Mouse (Mus musculus) heart, adult 8-10 months (tissue): ENCODE data around the gene B130006D01Rik. TPM values are rescaled to one million over a fixed set of nuclear protein-coding genes. Genes with fewer than 3 reads are reported as not detected.

Source experiments
- DNase-seq: peaks from one replicate; pipeline ENCODE4 v3.0.0; 2022; ENCODE audit warnings: low spot score
- total RNA-seq, 4 experiments: library from RNA; stranded (reverse); gene quantifications; 2 replicates each; pipeline ENCODE4 v1.2.4; 2022

B130006D01Rik gene
- under 1 TPM; 0.32 to 0.57 (median 0.42) TPM for total RNA-seq

DNA sequence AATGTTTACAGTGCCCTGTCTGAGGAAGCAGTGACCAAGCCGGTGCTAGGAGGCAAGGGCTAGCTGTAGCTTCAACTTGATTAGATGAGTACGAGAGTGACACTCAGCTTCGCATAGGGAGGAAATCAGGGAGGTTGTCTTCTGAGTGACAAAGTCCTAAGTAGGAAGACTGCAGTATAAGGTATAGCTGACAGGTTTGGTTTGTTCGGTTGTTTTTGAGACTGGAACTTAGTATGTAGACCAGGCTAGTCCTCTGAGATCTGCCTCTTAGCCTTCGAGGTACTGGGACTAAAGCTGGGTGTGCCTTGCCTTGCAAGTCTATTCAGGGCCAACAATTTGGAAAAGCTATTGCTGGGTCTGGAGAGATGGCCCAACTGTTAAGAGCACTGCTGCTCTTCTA is at the start of gene B130006D01Rik:
TSS of gene B130006D01Rik (plus strand) at position 301 of the 400 bp plus-strand sequence.
- DNase-seq = no peak

DNA sequence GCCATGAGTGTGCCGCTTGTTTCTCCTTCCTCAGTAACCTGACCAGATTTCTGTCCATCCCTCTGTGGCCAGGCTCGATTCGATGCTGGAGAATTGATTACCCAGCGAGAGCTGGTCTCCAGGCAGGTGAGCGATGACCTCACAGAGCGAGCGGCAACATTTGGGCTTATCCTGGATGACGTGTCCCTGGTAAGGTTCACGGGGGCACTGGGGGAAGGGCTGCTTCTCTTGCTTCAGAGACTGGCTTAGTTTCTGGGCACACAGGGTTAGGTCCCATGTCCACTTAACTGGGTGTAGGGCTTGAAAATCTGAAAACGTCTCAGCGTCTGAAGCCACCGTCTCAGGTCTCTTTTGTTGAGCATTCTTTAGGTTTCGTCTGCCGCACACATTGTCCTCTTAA is 47.9 kb upstream of the B130006D01Rik start:
- DNase-seq = no peak

DNA sequence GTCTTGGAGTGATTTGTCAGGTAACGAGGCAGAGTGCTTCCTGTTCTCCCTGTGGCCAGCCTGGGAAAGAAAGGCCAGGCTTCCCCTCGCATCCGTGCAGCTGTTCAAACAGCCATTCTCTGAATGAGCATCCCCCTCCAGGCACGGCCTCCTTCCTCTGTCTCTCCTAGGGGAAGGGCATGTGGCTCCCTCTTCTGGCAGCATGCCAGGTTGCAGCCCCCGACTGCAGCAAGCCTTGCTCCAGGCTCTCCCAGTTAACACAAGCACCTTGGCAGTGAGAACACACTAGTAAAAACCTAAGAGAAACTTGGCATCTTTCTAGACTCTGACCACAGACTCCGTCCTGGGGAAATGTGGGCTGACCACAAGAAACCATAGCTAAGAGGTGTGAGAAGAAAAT is 47.1 kb upstream of the B130006D01Rik start:
- DNase-seq = no peak

DNA sequence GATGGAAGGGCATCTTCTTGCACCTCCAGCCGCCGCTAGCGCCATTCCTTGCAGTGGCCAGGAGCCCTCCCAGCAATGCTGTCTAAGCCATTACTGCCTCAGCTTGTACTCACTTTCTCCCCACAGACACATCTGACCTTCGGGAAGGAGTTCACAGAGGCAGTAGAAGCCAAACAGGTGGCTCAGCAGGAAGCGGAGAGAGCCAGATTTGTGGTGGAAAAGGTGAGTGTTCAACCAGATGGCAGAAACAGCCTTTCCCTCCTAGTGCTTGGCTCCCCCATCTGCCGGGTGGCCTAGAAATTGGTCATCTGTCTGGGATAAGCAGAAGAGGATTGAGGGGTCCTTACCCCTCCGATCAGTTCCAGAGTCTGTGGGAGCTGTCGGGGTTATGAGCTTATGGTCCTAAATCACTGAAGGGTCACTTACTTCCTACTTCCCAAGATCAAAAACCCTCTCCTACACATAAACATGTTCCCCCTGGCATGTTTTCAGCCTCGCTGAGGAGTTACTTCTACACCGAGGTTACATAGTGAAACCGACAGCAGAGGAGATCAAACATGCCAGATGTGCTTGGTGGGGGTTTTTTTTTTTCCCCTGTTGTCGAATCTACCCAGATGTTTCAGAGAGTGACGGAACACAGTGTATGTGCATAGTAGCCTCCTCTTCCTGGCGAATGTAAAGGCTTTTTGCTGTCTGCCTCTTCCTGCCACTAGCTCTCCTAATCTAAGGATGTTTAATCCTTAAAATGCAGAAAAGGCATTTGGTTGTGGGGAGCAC is 45.3 kb upstream of the B130006D01Rik start:
- no peak for DNase-seq

DNA sequence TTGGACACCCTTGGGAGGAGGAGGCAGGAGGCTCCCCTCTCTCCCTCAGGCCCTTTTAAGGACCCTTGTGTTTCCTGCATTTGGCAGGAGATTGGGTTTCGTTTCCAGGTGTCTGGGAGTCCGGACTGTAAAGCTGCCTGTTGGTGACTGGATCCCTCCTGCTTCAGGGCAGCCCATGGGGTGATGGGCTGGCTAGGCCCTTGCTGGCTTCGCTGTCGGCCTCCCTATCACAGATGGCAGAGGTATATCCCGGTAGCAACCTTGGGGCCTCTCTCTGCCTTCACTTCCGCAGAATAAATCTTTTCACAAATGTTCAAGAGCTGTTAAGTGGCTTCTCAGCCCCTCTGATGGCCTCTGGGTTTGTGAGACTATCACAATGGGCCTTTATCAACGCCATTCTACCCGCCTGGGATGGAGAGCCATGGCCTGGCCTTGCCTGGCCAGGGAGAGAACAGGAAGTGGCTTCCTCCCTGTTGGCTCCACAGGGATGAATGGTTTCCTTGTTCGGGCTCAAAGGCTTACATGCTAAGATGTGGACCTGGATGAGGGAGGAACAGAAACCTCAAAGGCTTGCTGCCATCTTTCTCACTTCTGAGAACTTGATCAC is 41.3 kb upstream of the B130006D01Rik start:
- no peak for DNase-seq

DNA sequence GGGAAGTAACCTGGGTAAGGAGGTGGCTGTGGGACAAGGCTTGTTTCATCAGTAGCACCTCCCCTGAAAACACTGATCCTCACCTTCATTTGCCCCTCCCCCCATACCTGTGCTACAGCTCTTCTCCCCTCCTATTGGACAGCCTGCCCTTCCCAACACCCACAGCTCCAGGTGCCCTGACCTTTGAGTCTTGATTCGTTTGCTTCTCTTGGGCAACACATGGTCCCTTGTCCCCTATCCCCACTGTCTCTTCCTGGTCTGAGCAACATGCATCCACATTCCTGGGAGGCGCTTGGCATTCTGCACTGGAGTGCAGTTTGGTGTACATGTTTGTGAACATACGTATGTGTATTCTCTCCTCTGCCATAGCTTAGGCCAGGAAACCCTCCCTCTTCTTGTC is 40.4 kb upstream of the B130006D01Rik start:
- DNase-seq = no peak

GRCm38 (mm10) chr11:95686031-95686430 is 37.4 kb upstream of the B130006D01Rik start:
- peak; percentile 79 for DNase-seq

DNA sequence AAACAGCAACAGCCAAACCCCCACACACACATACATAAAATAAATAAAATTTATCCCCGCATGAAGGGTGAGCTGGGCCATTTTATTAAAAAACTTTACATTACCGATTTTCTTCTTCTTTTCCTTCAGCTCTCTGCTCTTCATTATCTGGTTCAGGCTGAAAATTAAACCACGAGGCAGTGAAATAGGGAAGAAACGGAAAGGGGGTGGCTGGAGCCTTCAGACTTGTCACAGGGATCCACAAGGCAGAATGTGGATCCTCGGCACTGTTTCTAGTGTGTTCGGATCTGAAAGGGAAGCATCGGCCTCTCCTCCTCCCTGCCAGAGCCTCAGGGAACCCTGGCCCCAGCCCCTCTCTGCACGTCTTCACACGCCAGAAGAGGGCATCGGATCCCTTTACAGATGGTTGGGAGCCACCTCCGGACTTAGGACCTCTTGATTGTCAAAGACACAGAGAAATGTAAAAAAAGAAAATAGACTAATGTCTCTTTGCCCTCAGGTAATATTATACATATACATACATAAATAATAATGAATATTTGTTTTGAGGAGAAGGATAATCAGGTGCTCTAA is 36.2 kb upstream of the B130006D01Rik start:
- DNase-seq = no peak

GRCm38 (mm10) chr11:95688515-95688914 is 34.9 kb upstream of the B130006D01Rik start:
- DNase-seq = peak; percentile 73

GRCm38 (mm10) chr11:95688981-95689380 is 34.4 kb upstream of the B130006D01Rik start:
- DNase-seq = peak; percentile 19

DNA sequence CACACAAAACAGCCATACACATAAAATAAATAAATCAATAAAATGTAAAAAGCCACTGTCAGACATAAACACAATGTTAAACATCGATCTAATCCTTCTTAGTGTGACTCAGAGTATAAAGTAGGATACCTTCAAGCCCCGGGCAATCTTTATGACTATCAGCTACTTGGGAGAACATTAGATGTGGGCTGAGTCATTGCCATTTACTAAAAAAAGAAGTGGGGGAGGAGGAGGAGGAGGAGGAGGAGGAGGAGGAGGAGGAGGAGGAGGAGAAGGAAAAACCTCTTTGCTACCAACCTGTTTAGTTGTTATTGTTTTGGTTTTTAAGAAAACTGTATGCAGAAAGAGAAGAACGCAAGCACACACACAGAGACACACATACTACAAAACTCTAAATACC is 33.8 kb upstream of the B130006D01Rik start:
- DNase-seq = no peak

DNA sequence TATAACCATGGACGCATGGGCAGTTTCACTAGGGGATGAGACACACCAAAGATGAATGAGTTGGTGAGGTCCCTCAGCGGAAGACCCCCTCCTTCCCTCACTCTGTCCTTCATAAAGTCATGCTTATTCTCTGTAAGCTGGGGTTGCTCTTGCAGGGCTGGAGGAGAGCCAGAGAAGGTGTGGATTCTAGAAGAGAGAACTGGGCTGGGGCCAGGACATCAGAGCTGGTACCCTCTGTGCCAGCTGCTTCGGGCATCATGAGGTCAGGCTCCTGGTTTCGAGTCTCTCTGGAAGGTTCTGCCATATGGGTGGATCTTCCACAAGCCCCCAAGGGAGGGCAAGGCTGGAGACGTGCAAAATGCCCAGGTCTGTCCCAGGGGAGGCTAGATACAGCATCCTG is 24.8 kb upstream of the B130006D01Rik start:
- DNase-seq = no peak

DNA sequence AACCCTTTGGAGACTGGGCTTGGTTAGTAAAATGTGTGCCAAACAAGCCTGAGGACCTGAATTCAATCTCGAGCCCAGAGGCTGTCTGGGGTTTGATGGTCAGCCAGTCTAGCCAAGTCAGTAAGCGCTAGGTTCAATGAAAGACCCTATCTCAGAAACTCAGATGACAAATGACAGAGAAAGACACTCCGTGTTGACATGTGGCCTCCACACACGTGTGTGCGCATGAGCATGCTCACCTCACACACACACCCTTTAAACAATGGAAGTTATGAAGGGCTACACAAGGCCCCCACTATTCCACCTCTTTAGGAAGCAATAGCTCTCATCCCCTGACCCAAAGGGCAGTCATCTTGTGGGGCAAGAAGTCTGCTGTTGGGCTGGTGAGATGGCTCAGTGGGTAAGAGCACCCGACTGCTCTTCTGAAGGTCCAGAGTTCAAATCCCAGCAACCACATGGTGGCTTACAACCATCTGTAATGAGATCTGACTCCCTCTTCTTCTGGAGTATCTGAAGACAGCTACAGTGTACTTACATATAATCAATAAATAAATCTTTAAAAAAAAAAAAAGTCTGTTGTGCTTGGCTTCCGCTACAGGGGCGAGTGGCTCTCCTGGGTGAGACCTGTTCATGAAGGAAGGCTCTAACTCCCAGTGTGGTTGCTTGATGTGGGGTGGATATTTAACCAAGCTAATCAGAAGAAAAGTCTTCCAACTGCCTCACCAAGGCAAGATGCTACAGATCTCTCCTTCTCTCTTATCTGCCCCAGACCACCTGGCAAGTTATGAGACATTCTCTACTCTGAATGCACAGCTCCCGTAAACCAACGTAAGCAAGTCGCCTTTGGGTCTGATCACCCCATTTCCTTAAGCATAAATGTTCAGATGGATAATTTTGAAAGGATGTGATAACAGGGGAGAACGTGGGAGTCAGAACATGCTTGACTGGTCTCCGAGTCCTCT is 22.3 kb upstream of the B130006D01Rik start:
- DNase-seq = no peak

DNA sequence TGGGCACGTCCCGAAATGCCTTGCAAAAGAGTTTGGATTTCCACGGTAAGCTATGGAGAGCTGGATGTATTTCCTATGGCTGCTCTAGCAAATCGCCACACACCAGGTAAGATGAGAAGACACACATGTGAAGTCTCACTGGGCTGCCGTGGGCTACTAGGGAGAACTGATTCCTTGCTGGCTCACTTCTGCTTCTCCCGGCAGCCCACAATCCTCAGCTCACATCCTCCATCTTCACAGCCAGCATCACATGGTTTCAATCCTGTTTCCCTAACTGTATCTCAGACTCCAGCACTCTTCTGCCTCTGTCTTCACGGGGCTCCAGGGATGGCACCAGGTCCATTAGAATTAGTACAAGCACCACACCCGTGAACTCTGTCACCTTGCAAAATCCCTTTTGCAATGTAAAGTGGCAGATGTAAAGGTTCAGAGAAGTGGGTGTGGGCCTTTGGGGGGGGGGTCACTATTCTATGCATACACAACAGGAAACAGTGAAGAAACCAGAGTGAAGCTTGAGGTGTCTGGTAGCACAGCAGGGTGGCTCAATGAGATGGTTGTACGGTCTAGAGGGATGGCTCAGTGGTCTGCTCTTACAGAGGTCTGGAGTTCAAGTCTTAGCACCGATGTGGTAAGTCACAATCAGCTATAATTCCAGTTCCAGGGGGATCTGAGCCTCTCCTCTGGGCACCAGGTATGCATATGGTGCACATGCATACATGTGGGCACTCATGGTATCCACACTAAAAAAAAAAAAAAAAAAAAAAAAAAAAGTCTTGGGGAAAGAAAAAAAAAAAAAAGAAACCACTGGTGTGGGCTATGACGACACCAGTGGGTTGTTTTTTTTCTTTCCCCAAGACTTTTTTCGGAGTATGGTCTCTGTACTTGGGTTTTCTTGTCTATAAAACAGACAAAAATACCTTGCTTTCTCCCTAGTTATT is 19.1 kb upstream of the B130006D01Rik start:
- DNase-seq = no peak

DNA sequence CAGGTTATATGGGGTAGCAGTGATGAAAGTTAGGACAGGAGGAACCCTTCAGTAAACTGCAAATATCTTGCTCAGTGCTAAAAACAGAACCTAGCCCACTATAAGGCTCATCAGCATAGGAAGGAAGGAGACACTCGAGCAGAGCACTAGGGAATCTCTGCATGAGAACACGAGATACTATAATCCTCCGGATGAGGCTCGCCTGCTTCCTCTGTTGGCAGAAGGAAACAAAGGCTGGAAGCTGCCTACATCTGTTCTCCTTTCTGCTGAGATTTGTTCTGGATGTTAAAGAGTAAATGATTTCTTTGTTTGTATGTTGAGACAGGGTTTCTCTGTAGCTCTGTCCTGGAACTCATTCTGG is 18.4 kb upstream of the B130006D01Rik start:
- no peak for DNase-seq

DNA sequence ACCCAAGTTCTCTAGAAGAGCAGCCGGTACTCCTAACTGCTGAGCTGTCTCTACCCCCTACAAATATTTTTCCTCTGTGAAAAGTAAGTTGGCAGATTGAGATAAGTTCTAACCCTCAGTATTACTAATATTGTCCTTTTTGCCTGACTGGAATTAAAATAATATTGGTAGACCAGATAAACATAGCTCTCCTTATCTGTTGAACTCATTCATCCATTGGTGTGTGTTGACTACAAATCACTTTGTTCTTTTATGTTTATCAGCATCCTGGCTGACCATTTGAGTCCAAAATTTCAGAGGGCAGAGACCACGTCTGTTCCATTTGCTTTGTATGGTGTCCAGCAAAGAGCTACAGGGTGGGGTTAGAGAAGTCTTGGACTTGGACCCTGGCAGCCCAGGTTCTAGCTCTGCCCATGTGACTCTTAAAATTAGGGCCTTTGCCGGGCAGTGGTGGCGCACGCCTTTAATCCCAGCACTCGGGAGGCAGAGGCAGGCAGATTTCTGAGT is 13.8 kb upstream of the B130006D01Rik start:
- DNase-seq = no peak

- DNase-seq = no peak
Observed at GRCm38 (mm10) chr11:95710478-95710877, 12.9 kb upstream of the B130006D01Rik start.

DNA sequence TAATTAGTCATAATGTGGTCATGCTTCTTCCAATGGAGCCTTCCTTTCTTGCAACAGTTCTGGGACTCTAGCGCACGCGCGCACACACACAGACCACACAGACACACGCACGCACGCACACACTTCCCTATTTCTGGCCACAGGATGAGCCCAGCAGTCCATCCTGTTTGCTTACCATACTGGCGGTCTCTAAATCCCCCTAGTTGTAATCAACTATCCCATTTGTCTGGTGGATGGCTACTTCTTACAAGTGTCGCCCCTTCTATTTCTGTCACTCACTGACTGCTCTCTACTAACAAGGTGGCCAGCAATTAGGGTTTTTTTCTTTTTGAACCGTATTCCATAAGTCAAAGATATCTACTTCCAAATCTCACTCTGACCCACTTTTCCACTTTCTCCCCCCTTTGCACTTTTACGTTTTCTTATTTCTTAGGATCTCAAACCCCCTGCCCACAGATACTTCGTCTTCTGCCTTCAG is 11.3 kb upstream of the B130006D01Rik start:
- peak; percentile 39 for DNase-seq

GRCm38 (mm10) chr11:95712563-95713224 is 10.7 kb upstream of the B130006D01Rik start, which contains the start of gene Zfp652:
Gene Zfp652 (plus strand): TSS chr11:95712673.
- peak; percentile 73 for DNase-seq
